Mouse (Mus musculus) small intestine, adult 2 months (tissue): ENCODE measurements around the gene Slc16a1.

Experiments used
- CTCF ChIP-seq: fragments of 200-500 bp; IDR thresholded peaks from 2 replicates; pipeline ENCODE4 v1.5.1; 2012; ENCODE audit warnings: low read depth, mild to moderate bottlenecking, control low read depth, inconsistent platforms, low read length, moderate library complexity, mixed read lengths; ENCODE audit not compliant: insufficient replicate concordance, insufficient read length; ENCODE audit errors: extremely low read depth
- POLR2A ChIP-seq: fragments of 200-500 bp; IDR thresholded peaks from 2 replicates; pipeline ENCODE4 v1.6.1; 2012; ENCODE audit warnings: low read depth, mild to moderate bottlenecking, control low read depth, inconsistent platforms, low read length, moderate library complexity

- TF ChIP-seq CTCF (no peak), POLR2A (no peak)
These were observed 37.8 kb upstream of the Slc16a1 start for GRCm38 (mm10) chr3:104600691-104601090.
